Mouse (Mus musculus) splenic B cell, adult 2 months (primary cell): Measurements from ENCODE around the gene Slc4a3.
A peak's percentile ranks its signal among the peaks of the same experiment; 100 is the strongest.

ENCODE experiments used
- DNase-seq: peaks from one replicate; pipeline ENCODE4 v3.0.0-alpha.2; 2011; ENCODE audit warnings: low read depth, low spot score
- H3K27me3 ChIP-seq: 2 replicates; pipeline ENCODE4 v1.6.1; 2012; ENCODE audit warnings: mild to moderate bottlenecking, low read length, moderate library complexity, mixed read lengths; ENCODE audit not compliant: control insufficient read depth, poor library complexity, insufficient read depth, severe bottlenecking
- H3K36me3 ChIP-seq: 2 replicates; pipeline ENCODE4 v1.6.1; 2012; ENCODE audit warnings: mild to moderate bottlenecking, low read length, moderate library complexity, mixed read lengths; ENCODE audit not compliant: control insufficient read depth, poor library complexity, insufficient read depth, severe bottlenecking

Slc4a3 gene

GRCm38 (mm10) chr1:75588874-75589273 lies 42.8 kb downstream of the Slc4a3 start:
- Histone ChIP-seq H3K36me3 (no peaks in the 10 kb centered on the region), H3K27me3 (no peaks in the 10 kb centered on the region)
- DNase-seq: no peak

DNA sequence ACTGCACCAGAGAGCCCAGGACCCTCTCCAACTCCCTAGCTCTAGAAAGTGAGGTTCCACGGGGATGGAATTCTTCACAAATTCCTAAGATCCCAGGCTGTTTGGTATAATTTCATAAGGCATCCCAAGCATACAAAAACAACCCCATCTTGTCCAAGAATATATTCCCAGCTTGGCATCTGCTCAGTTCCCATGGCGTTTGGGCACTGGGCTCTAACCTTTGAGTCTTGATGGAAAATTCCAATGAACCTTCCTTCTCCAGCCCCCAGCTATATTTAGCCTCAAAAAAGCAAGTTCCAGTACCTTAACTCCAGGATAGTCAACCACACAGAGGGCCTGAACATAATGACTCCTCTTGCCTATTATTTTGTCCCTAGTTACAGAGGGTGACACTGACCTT lies 43.9 kb downstream of the Slc4a3 start:
- Histone ChIP-seq H3K36me3 (no peaks in the 10 kb centered on the region), H3K27me3 (no peaks in the 10 kb centered on the region)
- no peak for DNase-seq

GRCm38 (mm10) chr1:75593956-75594355 lies 47.9 kb downstream of the Slc4a3 start:
- Histone ChIP-seq H3K36me3 (no peaks in the 10 kb centered on the region), H3K27me3 (no peaks in the 10 kb centered on the region)
- DNase-seq: no peak

- no peak for DNase-seq
- no peaks in the 10 kb centered on the region for H3K36me3 ChIP-seq
These were observed 48.8 kb downstream of the Slc4a3 start for GRCm38 (mm10) chr1:75594836-75595235.

DNA sequence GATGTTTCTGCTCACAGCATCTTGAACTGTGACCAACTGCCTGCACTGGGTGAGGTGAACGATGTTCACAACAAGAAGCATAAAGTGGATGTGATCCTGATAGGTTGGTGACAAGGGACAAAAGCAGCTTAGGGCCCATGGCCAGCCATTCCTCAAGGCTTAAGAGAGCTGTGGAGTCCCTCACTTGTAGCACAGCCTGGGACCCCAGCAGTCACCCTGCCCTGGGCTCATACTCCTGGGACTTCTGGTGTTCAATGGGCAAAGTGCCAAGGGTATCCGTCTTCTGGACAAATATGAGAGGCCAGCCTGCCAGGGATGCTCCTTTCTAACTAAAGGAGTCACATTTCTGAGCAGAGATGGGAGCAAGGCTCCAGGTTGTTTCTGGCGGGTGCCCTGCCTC lies 49.9 kb downstream of the Slc4a3 start:
- Histone ChIP-seq H3K36me3 (no peaks in the 10 kb centered on the region), H3K27me3 (no peaks in the 10 kb centered on the region; the same call in 1 of the 2 replicates)
- no peak for DNase-seq

More at GRCm38 (mm10) chr1:75594836-75595235, 48.8 kb downstream of the Slc4a3 start:
- H3K27me3 ChIP-seq: no peaks in the 10 kb centered on the region

GRCm38 (mm10) chr1:75596906-75597305 lies 50.8 kb downstream of the Slc4a3 start:
- Histone ChIP-seq H3K27me3 (no peaks in the 10 kb centered on the region; the same call in 1 of the 2 replicates), H3K36me3 (no peaks in the 10 kb centered on the region)
- DNase-seq: no peak

DNA sequence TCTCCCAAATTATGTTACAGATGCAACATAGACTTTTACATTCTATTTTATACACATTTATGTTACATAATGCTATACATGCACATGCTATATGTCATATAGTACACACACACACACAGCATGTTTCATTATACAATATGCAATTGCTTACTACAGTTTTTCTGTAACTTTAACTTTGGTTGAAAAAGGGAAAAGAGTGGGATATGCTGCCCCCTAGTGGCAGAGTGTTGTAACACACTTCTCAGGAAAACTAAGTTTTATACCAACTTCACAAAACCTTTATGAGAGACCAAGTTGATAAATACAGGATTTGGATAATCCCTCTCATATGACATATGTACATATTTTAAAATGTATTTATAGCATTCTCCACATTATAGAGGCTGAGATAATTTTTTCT lies 51.6 kb downstream of the Slc4a3 start:
- DNase-seq: peak; percentile 81
- Histone ChIP-seq H3K27me3 (no peaks in the 10 kb centered on the region; the same call in 1 of the 2 replicates), H3K36me3 (no peaks in the 10 kb centered on the region)

DNA sequence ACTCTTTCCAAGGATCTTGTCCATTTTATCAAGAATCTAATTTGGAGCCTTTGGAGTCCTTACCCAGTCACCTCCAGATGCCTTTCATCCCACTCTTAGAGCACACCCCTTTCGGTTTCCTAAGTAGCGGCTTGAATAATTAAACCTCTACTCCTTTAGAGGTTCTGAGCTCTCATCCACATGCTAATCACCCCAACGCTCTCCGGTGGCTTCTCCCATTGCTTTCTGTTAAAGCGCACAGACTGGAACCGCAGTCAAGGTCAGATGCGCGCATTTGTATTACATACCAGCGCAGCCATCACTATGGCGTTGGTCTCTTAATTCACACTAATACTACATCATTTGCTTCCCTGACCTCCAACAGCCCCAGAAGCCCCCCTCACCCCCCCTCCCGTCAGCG lies 55.7 kb downstream of the Slc4a3 start:
- no peaks in the 10 kb centered on the region for H3K36me3 ChIP-seq

DNA sequence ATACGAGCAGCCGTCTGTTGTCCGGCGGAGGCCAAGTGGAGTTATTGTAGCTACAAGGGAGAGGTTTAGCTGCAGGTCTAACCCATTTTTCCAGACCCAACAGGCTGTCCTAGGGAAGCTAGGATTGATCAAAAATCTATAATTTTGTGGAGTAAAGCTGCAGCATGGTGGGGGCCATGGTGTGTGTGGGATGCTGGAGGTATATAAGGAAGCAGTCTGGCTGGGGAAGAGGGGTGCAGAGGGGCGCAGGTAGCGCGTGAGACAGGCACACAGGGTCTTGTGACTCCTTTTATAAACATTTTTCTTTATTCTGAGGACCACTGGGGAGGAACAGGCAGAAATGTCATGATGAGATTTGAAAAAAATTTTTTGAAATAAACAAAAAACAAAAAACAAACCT lies 57.5 kb downstream of the Slc4a3 start:
- DNase-seq: no peak
- H3K36me3 ChIP-seq: no peaks in the 10 kb centered on the region

More for the DNA sequence above, 55.7 kb downstream of the Slc4a3 start:
- H3K27me3 ChIP-seq: no peaks in the 10 kb centered on the region; the same call in 1 of the 2 replicates
- no peak for DNase-seq

DNA sequence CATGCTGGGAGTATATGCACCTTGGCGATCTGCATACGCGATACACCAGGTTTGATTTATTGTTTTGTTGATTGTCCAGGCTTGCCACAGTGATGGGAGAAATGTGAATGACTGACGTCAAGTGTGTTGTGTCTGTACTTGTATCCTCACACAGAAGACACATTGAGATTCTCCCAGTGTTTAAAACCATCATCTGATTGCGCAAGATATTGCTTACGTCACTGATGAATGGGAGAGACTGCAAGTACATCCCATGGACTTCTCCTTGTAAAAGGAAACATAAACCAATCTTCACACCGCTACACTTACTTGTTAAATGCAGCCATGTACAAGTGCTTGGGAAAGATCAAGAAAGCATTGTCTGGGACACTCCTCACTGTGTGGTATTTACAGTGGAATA lies 62.2 kb downstream of the Slc4a3 start:
- DNase-seq: no peak
- no peaks in the 10 kb centered on the region for H3K36me3 ChIP-seq
- no peaks in the 10 kb centered on the region; the same call in 1 of the 2 replicates for H3K27me3 ChIP-seq

More for the DNA sequence above, 57.5 kb downstream of the Slc4a3 start:
- no peaks in the 10 kb centered on the region; the same call in 1 of the 2 replicates for H3K27me3 ChIP-seq

GRCm38 (mm10) chr1:75608625-75609263 lies 62.7 kb downstream of the Slc4a3 start:
- Histone ChIP-seq H3K36me3 (no peaks in the 10 kb centered on the region), H3K27me3 (no peaks in the 10 kb centered on the region; the same call in 1 of the 2 replicates)
- no peak for DNase-seq

DNA sequence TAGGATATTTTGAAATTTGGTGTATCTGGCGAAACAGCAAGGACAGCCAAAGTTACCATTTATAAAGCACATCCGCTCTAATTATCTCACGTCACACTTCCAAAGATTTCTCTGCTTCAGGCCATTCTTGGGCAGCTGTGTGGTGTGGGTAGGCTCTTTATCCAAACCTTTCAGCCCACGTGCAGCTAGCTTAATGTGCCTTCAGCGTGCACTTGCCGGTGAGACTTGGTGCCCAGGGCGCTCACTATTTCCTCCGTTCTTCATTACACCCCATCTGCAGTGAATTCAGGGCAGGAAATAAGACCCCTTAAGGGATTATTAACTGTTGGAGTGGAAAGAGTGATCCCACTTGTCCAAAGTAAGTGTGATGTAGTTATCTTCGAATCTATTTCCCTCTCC lies 63.2 kb downstream of the Slc4a3 start:
- DNase-seq: no peak
- H3K27me3 ChIP-seq: no peaks in the 10 kb centered on the region; the same call in 1 of the 2 replicates

DNA sequence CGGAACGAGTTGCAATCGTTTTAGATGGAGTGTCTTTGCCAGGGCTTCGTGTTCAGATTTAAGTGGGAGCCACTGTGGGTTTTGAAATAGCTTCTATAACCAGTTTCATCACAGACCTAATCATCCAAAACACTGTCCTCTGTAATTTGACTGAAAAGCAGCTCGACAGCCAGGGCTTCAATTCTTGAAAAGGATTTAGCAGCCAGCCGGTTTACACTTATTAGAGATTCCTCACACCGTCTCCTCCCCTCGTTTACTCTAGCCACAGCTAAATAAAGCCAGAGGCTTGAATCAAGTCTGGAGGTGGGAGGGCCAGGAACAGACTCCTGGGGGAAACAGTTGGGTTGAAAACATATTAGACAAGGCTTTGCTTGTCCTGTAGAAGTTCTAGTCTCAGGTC lies 64.5 kb downstream of the Slc4a3 start:
- no peaks in the 10 kb centered on the region for H3K36me3 ChIP-seq
- H3K27me3 ChIP-seq: no peaks in the 10 kb centered on the region; the same call in 1 of the 2 replicates
- DNase-seq: no peak

More for the DNA sequence above, 63.2 kb downstream of the Slc4a3 start:
- H3K36me3 ChIP-seq: no peaks in the 10 kb centered on the region
